Mouse (Mus musculus) cerebellum, adult 2 months (tissue): ENCODE data around the gene Prr22.

ENCODE experiments used
- CTCF ChIP-seq: fragments of 200-500 bp; IDR thresholded peaks from 2 replicates; pipeline ENCODE4 v1.5.1; 2011; ENCODE audit warnings: low read depth, mild to moderate bottlenecking, control low read depth, low read length, moderate library complexity, borderline replicate concordance; ENCODE audit not compliant: insufficient read depth
- POLR2A ChIP-seq: fragments of 200-500 bp; IDR thresholded peaks from 2 replicates; pipeline ENCODE4 v1.6.1; 2011; ENCODE audit warnings: low read length, control low read depth, borderline replicate concordance; ENCODE audit not compliant: insufficient read depth

DNA sequence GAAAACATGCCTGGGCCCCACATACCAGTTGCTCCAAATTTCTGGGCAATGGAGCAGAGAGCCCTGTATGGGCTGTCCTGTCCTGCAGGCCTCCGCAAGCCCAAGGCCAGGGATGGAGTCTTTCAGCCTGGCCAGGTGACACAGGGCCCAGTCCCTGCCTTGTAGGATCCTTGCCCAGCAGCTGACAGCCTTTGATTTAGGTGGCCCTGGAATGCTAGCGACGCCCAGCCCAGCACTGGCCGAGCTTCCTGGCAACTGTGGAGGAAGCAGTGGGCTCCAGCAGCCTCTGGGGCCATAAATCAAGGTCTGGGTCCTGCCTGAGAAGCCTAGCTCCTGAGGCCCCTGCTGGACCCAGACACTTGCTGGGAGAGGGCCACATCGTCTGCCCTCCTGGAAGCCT lies 47.6 kb upstream of the Prr22 start:
- TF ChIP-seq CTCF: no peak
- no peak for TF ChIP-seq POLR2A
